Mouse (Mus musculus) heart, postnatal 25 days (tissue): Measurements from ENCODE around the gene Stpg1. TPM values are rescaled to one million over a fixed set of nuclear protein-coding genes. Genes with fewer than 3 reads are reported as not detected.

Source experiments
- DNase-seq: peaks from one replicate; pipeline ENCODE4 v3.0.0; 2022; ENCODE audit warnings: low spot score
- intact Hi-C: fragments of 180-260 bp; cut with DNase I; formaldehyde crosslinking; loops from one replicate; pipeline ENCODE4 v1.15.1; 2025
- total RNA-seq, 2 experiments: library from RNA; stranded (reverse); gene quantifications; 2 replicates each; pipeline ENCODE4 v1.2.3; 2021

Gene Stpg1
- total RNA-seq, 2 experiments from 2014 or later, result not detected

DNA sequence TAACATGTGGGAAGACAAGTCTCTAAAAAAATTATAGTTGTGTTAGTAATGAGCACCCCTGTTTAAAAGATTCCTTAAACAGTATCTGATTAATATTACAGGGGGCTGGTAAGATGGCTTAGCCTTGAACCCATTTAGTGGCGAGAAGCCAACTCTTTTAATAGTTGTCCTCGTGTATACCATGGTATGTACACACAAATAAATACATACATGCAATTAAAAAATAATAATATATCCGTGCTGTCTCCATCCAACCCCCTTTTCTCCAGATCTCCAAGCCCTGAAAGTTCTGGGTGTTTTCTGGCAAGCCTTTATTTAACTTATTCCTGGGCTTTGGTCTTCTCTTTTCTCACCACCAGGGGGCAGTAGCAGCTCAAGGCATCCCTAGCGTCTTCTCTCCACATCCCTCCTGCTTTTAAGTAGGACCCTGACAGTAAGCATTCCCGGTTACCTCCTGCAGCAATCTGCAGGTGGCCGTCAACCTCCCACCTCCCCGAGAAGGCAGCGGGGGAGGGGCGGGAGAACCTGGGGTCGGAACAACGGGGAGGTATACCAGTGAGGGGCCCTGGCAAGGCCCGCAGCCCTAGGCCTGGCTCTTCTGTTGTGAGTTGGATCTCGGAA is 13.9 kb downstream of the Stpg1 start:
- no peak for DNase-seq
- intact Hi-C loops, result loop anchor here (2.0 kb wide), 1 partner anchor 158 kb away; no protein-coding TSS in a partner anchor

DNA sequence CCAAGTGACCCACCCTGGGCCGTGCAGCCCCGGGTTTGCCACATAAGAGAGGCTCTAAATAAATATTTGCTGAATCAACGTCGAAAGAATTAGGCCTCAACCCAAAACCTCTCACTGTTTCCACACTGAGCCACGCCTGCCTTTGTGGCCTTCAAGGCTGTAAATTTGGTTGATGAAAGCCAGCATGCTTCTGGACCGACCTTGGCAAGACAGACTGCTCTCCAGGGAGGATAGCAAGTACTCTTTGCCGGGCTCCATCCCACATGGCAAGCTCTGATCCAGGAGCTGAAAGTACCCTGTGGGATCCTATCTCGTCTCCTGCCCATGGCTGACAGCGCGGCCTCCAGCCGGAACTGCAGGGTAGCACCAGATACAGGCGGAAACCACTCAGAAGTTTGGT is 14.9 kb downstream of the Stpg1 start:
- intact Hi-C loops, result loop anchor here (2.0 kb wide), 1 partner anchor 157 kb away; no protein-coding TSS in a partner anchor
- DNase-seq, result no peak

DNA sequence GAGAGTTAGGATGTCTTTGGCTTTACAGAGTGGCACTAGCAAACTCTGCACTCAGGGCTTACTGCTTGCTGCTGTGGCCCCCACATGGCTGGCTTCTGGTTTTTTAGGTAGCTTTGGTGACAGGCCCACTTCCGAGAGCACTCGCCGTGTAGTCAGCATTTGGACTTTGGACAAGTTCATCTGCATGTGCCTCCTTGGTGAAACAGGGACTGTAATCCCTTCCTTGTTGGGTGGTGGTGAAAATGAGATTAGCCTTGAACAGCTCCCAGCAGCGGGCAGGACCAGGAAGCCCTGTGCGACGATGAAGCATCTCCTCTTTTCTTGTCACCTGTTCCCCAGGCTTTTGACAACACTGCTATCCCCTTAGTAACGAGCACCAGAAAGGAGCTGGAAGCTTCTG is 19.3 kb downstream of the Stpg1 start:
- no peak for DNase-seq
- intact Hi-C loops, result no loop called here

DNA sequence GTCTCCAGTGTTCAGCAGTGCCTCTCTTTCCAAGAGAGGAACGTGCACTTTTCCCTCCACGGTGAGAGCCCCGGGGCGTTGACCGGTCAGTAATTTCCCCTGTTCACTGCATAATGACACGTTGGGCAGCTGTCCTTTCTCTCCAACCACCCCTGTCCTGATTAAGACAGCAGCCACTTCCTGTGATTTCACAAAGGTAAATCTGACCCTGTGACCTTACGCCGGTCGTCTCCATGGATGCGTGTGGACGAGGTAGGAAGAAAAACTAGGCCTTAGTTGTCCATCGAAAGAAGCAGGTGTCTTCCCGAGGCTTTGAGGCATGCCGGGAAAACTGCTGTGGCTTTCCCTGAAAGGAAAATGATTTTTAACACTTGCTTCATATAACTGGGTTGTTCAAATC is 20.3 kb downstream of the Stpg1 start:
- intact Hi-C loops, result loop anchor here (5.0 kb wide), 1 partner anchor 57 kb away; the partner anchor contains the start of gene Grhl3
- DNase-seq, result no peak

DNA sequence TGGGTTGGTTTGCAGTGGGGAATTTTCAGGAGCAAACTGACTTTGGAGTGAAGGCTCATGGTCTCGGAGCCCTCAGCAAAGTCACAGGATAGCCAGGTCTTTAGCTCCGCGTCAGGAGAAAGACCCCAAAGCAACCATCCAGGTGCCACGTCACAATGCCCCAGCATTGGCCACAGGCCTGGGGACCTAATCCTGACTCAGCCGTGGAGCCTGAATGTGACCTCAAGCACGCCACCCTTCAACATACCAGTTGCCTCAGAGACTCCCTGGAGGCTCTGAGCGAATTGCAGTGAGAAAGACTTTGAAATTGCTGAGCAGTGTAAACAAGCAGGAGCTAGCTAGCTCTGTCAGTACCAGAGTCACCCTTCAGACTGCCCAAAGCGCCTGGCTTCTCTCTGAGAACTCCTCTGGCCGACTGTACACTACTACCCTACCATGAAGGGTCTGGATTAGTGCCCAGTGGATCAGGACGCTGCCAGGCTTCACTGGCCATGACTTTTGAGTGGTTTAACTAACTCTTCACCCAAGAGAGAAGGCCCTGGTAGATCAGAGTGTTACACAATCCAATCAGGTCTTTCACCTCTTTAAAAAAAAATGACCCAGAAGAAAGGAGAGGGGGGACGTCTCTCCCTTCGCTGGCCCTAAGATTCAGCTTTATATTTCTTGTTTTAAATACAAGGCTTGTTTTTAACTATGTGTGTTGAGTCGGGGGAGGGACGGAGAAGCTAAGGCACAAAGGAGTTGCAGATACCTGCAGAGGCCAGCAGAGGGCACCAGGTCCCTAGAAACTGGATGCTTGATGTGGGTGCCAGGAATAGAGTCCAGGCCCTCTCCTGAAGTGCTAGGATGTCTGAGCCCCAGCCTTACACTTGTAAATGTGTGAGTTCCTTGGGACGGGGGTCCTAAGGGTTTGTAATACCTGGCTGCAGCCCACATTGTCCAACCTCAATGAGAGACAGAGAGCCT is 22.0 kb downstream of the Stpg1 start:
- intact Hi-C loops, result loop anchor here (1.0 to 5.0 kb wide), 2 partner anchors 56 to 151 kb away; partner anchors contain the start of gene Grhl3
- DNase-seq, result no peak

DNA sequence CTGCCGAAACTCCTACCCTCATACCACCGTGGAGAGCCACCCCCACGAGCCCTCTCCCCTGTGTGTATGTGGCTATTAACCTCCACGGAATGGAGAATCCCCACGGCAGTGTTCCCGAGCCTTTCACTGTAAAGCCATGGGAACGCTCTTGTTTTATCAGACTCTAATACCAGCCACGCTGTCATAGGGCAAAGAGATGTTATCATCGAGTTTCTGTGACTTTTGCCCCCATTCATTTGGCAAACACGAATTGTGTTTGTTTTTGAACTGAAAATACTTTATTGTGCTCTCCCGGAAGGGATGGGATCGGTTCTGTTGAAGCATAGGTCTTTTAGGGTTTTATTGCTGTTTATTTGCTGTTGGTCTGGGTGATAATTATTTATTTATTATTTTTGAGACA is 23.5 kb downstream of the Stpg1 start:
- DNase-seq, result no peak
- intact Hi-C loops, result loop anchor here (5.0 kb wide), 1 partner anchor 54 kb away; the partner anchor contains the start of gene Grhl3

DNA sequence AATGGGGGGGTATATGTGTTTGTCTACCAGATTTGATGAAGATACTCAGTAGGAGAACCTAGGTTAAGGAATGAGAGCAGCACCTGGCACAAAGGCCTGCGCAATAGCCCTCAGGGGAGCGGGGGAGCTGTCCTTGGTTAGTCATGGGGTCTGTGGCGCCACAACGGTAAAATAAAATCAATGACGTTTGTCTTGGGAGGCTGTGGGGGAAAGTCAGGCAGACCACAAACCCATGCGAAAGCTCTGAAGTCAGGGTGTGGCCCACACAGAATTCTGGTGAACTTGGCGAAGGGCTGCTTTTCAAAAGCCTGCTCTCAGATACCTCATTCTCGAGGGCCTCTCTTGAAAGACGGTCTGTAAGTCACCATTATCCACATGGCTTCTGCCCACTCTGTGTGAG is 25.8 kb downstream of the Stpg1 start:
- DNase-seq, result no peak
- intact Hi-C loops, result no loop called here

DNA sequence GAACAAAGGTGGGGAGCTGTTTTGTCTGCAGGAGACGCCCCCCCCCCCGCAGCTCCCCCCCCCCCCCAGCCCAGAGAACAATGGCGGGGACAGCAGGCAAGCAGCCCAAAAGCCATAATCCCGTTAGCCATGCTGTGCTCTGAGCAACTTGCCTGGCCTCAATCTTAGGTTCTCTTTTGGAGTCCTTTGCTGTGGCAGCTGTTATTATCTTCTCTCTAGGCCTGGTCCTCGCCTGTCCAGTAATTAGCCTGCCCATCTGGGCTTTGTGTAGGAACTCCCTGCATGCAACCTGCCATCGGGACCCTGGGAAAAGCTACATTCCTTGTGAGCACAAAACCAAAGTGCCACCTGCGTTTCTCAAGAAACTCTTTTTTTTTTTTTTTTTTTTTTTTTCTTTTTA is 29.3 kb downstream of the Stpg1 start:
- intact Hi-C loops, result no loop called here
- no peak for DNase-seq

DNA sequence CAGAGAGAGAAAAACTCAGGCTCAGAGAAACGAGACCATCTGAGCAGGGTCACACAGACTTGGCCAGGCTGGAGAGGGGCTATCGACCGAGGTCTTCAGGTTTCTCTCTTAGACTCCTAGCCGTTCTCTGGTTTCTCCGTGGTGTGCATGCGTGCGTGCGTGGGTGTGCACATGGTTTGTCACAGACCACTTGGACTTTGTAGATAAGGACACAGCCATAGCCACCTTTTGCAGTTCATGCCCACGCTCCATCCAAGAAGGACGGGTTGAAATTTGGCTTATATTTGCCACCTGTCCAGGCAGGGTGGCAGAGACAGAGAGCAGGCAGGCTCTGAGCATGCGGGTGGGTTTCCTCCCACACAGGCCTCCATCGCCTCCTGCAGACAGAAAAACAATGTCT is 30.5 kb downstream of the Stpg1 start:
- intact Hi-C loops, result no loop called here
- no peak for DNase-seq

DNA sequence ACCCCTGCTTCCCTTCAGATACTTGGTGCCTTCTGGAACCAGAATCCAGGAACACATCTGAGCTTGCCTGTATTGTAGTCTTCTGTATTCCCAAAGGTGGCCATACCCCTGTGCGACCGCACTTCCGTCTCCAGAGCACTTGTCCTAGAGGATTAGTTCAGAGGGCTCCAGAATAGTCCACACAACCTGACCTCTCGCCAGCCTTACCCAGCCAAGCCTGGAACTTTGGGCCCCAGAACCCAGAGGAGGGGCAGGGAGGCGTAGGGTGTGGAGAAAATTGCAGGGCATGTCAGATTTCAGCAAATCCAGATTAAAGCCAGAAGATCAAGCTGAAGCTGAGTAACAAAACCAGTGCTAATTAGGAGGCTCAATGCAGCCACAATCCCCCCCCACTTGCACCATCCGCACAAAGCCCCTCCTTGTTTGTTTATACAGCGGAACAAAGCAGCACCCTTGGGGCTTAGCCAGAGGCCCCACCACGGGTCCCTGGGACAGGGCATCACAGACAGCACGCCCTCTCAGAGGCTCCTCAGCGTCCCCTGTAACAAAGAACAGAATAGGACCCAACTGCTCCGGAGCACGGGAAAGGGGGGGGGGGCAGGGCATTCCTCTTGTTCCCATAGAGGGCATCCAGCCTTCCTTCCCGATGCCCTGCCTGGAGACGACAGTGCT is 31.6 kb downstream of the Stpg1 start:
- DNase-seq, result no peak
- intact Hi-C loops, result no loop called here

DNA sequence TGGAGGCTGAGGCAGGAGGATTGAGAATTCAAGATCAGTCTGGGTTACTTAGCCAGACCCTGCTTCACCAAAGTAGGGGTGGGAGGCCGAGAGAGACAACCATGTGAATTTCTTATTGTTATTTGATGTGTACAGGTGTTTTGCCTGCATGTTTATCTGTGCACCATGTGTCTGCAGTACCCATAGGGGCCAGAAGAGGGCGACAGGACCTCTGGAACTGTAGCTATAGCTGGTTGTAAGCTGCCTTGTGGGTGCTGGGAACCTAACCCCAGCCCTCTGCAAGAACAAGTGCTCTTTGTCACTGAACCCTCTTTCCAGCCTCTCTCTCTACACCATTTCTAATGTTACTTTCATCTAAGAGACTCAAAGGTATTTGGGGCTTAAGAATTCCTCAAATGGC is 35.7 kb downstream of the Stpg1 start:
- intact Hi-C loops, result no loop called here
- DNase-seq, result no peak

DNA sequence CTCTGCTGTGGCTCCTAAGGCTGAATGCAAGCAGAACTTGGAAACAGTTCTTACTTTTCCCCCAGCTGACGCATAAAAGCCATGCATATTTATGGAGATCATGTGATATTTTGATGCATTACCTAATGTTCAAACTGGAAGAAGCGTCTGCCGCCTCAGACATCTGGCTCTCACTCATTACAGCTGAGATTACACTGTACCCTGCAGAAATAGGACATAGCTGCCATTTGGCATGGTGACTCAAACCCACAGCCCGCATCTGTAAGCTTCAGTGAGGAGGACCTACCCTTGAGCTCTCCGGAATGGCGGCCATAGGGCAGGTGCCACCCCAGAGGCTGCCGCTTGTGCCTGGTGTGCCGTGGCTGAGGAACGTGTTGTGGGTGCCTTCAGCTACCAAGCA is 36.6 kb downstream of the Stpg1 start:
- no peak for DNase-seq
- intact Hi-C loops, result no loop called here

DNA sequence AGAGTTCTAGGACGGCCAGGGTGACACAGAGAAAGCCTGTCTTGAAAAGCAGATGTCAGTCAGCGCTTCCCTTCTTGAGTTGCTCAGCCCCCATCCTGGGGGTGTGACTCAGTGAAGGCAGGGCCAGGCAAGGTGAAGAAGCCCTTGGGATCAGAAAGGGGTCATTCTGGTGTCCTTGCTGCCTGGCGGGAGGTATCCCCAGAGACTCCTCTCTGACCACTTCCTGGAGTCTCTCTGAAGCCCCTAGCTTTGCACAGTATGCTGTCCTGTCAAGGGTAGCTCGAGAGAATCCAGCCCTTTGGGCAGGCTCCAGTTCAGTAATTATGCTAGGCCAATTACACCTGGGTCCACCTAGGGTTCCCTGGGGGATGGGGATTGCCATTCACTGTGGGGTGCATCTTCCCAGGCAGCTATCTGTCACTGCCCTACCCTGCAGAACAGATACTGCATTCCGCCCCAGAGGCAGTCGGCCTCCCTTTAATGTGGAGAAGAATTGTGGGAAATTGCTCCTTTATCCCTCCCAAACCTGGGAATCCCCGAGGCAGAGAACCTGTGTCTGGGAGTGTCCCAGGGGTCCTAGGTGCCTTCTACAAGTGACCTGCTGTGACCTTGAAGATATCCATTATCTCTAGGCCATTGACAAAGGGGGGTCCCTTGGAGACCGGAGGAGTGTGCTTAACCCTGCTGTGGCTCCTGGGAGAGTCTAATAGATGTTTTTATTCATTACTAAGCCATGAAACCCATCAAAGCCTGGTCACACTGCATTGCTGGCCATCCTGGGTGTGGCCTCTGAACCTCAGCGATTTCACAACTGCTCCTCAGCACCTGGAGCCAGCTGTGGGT is 37.4 kb downstream of the Stpg1 start:
- intact Hi-C loops, result no loop called here
- DNase-seq, result no peak

DNA sequence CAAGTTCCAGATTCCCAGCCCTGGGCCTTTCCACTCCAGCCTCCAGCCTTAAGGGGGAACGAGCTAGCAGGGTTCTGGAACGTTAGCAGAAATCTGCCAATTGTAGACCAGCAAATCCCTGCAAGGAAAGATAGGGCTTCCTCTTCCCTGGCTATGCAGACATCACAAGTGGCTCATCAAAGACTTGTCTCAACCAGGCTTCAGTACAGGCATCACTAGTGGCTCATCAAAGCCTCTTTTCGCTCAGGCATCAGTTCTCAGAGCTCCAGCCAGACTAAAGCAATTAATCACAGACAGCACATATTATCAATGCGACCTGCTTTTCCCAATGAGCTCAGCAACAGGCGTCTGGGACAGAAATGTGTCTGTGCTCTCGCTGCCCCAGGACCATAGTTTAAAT is 38.4 kb downstream of the Stpg1 start:
- intact Hi-C loops, result no loop called here
- DNase-seq, result no peak

DNA sequence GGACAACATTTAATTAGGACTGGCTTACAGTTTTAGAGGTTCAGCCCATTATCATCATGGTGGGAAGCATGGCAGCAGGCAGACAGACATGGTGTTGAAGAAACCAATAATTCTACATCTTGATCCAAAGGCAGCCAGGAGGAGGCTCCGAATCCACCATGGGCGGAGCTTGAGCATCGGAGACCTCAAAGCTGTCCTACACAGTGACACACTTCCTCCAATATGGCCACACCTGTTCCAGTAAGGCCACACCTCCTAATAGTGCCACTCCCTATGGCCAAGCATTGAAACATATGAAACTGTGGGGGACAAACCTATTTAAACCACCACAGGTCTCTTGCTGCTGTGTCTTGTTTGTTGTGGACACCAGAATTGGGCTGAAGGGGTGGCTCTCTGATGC is 40.4 kb downstream of the Stpg1 start:
- intact Hi-C loops, result no loop called here
- DNase-seq, result no peak

DNA sequence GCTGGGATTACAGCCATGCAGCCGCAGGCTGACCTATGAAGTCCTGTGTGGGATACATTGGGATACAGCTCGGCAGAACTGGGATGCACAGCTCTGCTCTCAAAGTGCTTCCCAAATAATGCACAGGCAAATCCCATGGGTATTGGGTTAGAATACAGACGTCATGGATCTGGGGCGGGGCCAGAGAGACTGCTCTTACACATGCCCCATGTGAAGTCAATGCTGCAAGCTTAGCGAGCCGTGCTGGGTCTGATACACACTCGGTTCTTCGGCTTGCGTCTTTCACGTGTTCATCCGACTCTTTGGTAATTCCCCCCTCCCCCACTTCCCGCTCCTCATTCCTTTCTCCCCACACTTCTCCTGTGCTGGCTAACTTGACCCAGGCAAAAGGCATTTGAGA is 44.5 kb downstream of the Stpg1 start:
- intact Hi-C loops, result no loop called here

DNA sequence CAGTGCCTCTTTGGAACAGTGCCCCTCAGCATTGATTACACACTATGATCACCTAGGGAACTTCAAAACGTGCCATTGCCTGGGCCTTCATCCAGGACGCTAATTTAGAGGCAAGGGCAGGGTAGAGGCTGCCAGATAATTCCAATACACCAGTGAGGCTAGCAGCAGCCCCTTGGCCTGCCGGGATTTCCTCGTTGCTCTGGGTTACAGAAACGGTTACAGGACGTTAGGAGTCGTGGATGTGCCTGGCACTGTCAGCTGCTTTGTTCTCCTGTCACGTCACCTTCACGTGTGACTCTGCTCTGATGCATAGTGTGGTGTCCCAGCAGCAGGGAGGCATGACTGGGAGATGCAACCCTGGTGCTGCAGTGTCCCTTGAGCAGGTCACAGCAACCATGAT is 45.5 kb downstream of the Stpg1 start:
- intact Hi-C loops, result no loop called here
- no peak for DNase-seq

More for the DNA sequence above, 44.5 kb downstream of the Stpg1 start:
- DNase-seq, result no peak

DNA sequence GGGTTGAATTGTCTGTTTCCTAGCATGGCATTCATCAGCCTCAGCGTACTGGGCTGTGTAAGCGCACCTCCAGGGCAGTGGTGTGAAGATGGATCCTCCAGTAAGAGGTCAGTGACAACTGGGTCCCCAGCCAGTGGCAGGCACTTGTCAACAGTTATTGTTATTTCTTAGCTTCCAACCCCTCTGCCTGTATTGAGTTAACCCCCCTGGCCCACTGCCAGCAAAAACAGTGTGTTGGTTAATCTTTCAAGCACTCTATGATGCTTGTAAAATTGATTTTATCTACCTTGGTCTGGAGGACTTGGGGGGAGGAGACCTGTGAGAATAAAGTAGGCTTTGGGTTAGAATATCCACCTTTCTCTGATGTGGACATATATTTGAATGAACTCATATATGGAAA is 49.7 kb downstream of the Stpg1 start:
- DNase-seq, result no peak
- intact Hi-C loops, result no loop called here

DNA sequence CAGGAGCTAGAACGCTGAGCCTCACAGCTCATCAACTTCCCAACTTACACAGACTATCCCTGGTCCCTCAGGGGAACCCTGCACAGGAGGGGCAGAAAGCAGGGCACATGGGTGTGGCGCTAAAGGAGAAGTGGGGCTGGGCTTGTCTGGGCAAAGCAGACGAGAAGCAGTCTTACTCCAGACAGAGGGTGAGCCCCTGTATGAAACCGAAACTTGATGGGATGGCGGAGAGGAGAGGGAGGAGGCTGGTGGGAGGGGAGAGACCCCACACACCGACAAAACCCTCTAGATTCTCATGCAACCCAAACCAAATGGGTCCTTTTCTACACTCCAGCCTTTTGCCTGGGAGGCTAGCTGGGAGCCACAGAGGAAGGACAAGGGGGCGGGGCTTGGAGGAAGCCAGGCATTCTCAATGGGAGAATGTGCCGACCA is 50.5 kb downstream of the Stpg1 start:
- peak; percentile 22 for DNase-seq
- intact Hi-C loops, result no loop called here

DNA sequence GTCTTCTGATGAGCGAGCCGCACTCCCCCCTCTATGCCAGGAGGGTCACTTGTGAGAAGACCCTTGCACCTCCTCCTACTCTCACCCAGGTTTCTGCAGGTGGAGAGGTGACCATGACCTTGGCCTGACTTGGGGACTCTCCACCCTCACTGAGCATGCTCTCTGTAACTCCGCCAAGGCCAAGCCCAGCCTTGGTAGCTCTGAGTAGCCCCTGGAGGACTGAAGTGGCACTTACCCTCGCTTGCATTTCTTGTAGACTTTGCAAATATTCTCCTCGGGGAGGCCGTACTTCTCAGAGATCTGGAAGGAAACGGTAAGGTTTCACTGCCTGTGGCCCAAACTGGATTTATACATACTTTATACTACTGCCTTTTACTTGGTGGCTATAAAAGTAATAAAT is 51.4 kb downstream of the Stpg1 start:
- no peak for DNase-seq
- intact Hi-C loops, result no loop called here
